Mouse (Mus musculus): ENCODE results near the gene Obscn. TPM values are rescaled to one million over a fixed set of nuclear protein-coding genes. Genes with fewer than 3 reads are reported as not detected.

Obscn gene
- polyA plus RNA-seq, 1 experiment from 2014 or later = 0.92 TPM

GRCm38 (mm10) chr11:58993091-58993670 is 143.0 kb downstream of the Obscn start:
- Histone ChIP-seq H3K27ac (ENCODE audit: low read length) (no peak overlapping the region), H3K27me3 (replicated peaks; ENCODE audit: insufficient read depth, low read length) (peaks cover 4% of the 10 kb centered on the region; the same call in 1 of the 2 replicates), H3K9ac (replicated peaks; ENCODE audit: low read depth) (no peak overlapping the region), H3K4me2 (replicated peaks; ENCODE audit: low read depth, low read length) (no peak overlapping the region), H3K4me3 (ENCODE audit: low read depth, low read length) (no peak overlapping the region), H3K9me3 (ENCODE audit: low read length) (no peaks in the 10 kb centered on the region), H3K36me3 (ENCODE audit: insufficient read depth, low read length) (peaks cover 4% of the 10 kb centered on the region; the same call in 1 of the 2 replicates), H3K4me1 (ENCODE audit: insufficient read depth, low read depth, low read length) (no peaks in the 10 kb centered on the region)
- ATAC-seq (no peak), DNase-seq (ENCODE audit: low spot score) (no peak)
- WGBS = 62% methylated on average over 6 of the region's 6 CpGs
- TF ChIP-seq EP300 (IDR thresholded peaks at IDR 0.05) = no peak
- TF ChIP-seq CTCF (IDR thresholded peaks at IDR 0.05) = no peak

- peaks cover 4% of the 10 kb centered on the region; the same call in 1 of the 2 replicates for H3K36me3 ChIP-seq (ENCODE audit: insufficient read depth, low read length)
- WGBS = 77% methylated on average over 3 of the region's 3 CpGs
- no peak overlapping the region for H3K4me2 ChIP-seq (replicated peaks; ENCODE audit: low read depth, low read length)
- H3K9ac ChIP-seq (replicated peaks; ENCODE audit: low read depth) = no peak overlapping the region
- H3K9me3 ChIP-seq (ENCODE audit: low read length) = no peaks in the 10 kb centered on the region
- no peak for ATAC-seq
- no peak for DNase-seq (ENCODE audit: low spot score)
- TF ChIP-seq EP300 (IDR thresholded peaks at IDR 0.05) = no peak
- no peak for TF ChIP-seq CTCF (IDR thresholded peaks at IDR 0.05)
- no peaks in the 10 kb centered on the region for H3K4me1 ChIP-seq (ENCODE audit: insufficient read depth, low read depth, low read length)
- no peak overlapping the region for H3K4me3 ChIP-seq (ENCODE audit: low read depth, low read length)
- no peak overlapping the region for H3K27ac ChIP-seq (ENCODE audit: low read length)
- H3K27me3 ChIP-seq (replicated peaks; ENCODE audit: insufficient read depth, low read length) = peaks cover 4% of the 10 kb centered on the region; the same call in 1 of the 2 replicates
Measured at GRCm38 (mm10) chr11:58991911-58992310, 144.3 kb downstream of the Obscn start.

GRCm38 (mm10) chr11:58990794-58991193 is 145.4 kb downstream of the Obscn start:
- peaks cover 12% of the 10 kb centered on the region for H3K36me3 ChIP-seq (ENCODE audit: insufficient read depth, low read length)
- TF ChIP-seq CTCF (IDR thresholded peaks at IDR 0.05) (no peak), EP300 (IDR thresholded peaks at IDR 0.05) (no peak)
- no peak overlapping the region for H3K4me3 ChIP-seq (ENCODE audit: low read depth, low read length)
- peaks cover 4% of the 10 kb centered on the region; the same call in 1 of the 2 replicates for H3K27me3 ChIP-seq (replicated peaks; ENCODE audit: insufficient read depth, low read length)
- no peak overlapping the region for H3K9ac ChIP-seq (replicated peaks; ENCODE audit: low read depth)
- H3K4me1 ChIP-seq (ENCODE audit: insufficient read depth, low read depth, low read length) = no peaks in the 10 kb centered on the region
- 60% methylated on average over 9 of the region's 9 CpGs for WGBS
- H3K9me3 ChIP-seq (ENCODE audit: low read length) = no peaks in the 10 kb centered on the region
- DNase-seq (ENCODE audit: low spot score) (no peak), ATAC-seq (no peak)
- H3K4me2 ChIP-seq (replicated peaks; ENCODE audit: low read depth, low read length) = no peak overlapping the region
- H3K27ac ChIP-seq (ENCODE audit: low read length) = no peak overlapping the region

DNA sequence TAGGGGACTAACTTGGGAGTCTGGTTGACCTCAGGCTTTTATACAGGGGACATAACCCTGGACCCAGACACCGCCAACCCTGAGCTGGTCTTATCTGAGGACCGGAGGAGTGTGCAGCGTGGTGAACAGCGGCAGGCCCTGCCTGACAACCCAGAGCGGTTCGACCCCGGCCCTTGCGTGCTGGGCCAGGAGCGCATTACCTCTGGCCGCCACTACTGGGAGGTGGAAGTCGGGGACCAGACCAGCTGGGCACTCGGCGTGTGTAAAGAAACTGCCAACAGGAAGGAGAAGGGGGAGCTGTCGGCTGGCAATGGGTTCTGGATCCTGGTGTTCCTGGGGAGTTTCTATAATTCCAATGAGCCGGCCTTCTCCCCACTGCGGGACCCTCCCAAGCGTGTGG is 146.1 kb downstream of the Obscn start:
- H3K4me3 ChIP-seq (ENCODE audit: low read depth, low read length) = no peak overlapping the region
- H3K4me1 ChIP-seq (ENCODE audit: insufficient read depth, low read depth, low read length) = no peaks in the 10 kb centered on the region
- no peak overlapping the region for H3K4me2 ChIP-seq (replicated peaks; ENCODE audit: low read depth, low read length)
- peaks cover 16% of the 10 kb centered on the region for H3K36me3 ChIP-seq (ENCODE audit: insufficient read depth, low read length)
- H3K9ac ChIP-seq (replicated peaks; ENCODE audit: low read depth) = no peak overlapping the region
- H3K9me3 ChIP-seq (ENCODE audit: low read length) = no peaks in the 10 kb centered on the region
- H3K27me3 ChIP-seq (replicated peaks; ENCODE audit: insufficient read depth, low read length) = peaks cover 3% of the 10 kb centered on the region; the same call in 1 of the 2 replicates
- TF ChIP-seq CTCF (IDR thresholded peaks at IDR 0.05) (no peak), EP300 (IDR thresholded peaks at IDR 0.05) (no peak)
- 88% methylated on average over 17 of the region's 17 CpGs for WGBS
- H3K27ac ChIP-seq (ENCODE audit: low read length) = no peak overlapping the region
- ATAC-seq = no peak
- no peak for DNase-seq (ENCODE audit: low spot score)

DNA sequence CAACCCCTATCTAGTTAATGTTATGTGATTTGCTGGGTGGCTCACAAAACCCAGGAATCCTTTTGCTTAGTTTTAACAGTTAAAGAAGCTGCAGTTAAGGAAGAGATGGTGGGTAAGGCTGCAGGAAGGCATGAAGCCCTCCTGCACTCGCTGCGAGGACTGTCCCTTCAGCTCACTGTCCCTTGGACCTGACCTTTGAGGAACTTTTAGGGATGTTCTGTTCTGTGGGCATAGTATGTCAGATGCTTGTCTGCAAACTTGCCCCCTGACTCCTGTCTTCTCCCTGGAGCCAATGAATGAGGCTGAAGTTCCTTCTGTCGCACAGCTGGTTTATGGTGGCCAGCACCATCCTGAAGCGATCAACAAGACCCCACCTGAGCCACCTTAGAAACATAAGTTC is 147.0 kb downstream of the Obscn start:
- H3K27me3 ChIP-seq (replicated peaks; ENCODE audit: insufficient read depth, low read length) = no peaks in the 10 kb centered on the region
- no peak overlapping the region for H3K4me2 ChIP-seq (replicated peaks; ENCODE audit: low read depth, low read length)
- TF ChIP-seq EP300 (IDR thresholded peaks at IDR 0.05) (no peak), CTCF (IDR thresholded peaks at IDR 0.05) (no peak)
- DNase-seq (ENCODE audit: low spot score) = no peak
- H3K4me3 ChIP-seq (ENCODE audit: low read depth, low read length) = no peak overlapping the region
- ATAC-seq = no peak
- 96% methylated on average over 4 of the region's 4 CpGs for WGBS
- no peak overlapping the region for H3K9ac ChIP-seq (replicated peaks; ENCODE audit: low read depth)
- no peaks in the 10 kb centered on the region for H3K4me1 ChIP-seq (ENCODE audit: insufficient read depth, low read depth, low read length)
- H3K36me3 ChIP-seq (ENCODE audit: insufficient read depth, low read length) = peaks cover 22% of the 10 kb centered on the region
- H3K27ac ChIP-seq (ENCODE audit: low read length) = no peak overlapping the region
- no peaks in the 10 kb centered on the region for H3K9me3 ChIP-seq (ENCODE audit: low read length)

- no peak for TF ChIP-seq EP300 (IDR thresholded peaks at IDR 0.05)
- no peak for TF ChIP-seq CTCF (IDR thresholded peaks at IDR 0.05)
- no peak for ATAC-seq
- H3K27ac ChIP-seq (ENCODE audit: low read length) = no peak overlapping the region
Measured at GRCm38 (mm10) chr11:58985299-58985917, 150.8 kb downstream of the Obscn start.

More at GRCm38 (mm10) chr11:58985299-58985917, 150.8 kb downstream of the Obscn start:
- DNase-seq (ENCODE audit: low spot score) = no peak
- H3K27me3 ChIP-seq (replicated peaks; ENCODE audit: insufficient read depth, low read length) = no peaks in the 10 kb centered on the region
- 87% methylated on average over 3 of the region's 3 CpGs for WGBS
- H3K4me3 ChIP-seq (ENCODE audit: low read depth, low read length) = no peak overlapping the region
- H3K4me2 ChIP-seq (replicated peaks; ENCODE audit: low read depth, low read length) = no peak overlapping the region
- H3K4me1 ChIP-seq (ENCODE audit: insufficient read depth, low read depth, low read length) = peaks cover 4% of the 10 kb centered on the region; the same call in 1 of the 2 replicates
- H3K9ac ChIP-seq (replicated peaks; ENCODE audit: low read depth) = no peak overlapping the region
- peaks cover 29% of the 10 kb centered on the region for H3K36me3 ChIP-seq (ENCODE audit: insufficient read depth, low read length)
- H3K9me3 ChIP-seq (ENCODE audit: low read length) = no peaks in the 10 kb centered on the region
